ENCODE assay signal across 8 mouse cellular contexts in the genomic region with DNA sequence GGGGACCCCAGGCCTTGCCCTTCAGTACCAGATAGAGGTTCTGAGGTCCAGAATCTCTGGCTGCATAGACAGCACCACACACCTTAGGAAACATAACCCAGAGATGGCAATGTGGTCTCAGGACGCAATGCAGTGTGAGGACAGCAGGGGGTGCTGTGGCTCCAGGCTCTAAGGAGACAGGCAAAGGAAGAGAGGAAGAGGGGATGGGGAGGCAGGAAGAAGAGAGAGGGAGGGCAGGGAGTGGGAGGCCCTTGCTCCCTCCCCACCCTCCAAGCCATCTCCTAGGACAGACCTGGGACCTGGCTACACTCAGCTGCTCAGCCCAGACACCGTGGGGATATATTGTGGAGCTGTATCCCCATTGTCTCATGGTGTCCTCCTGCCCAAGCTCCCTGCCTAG. TPM values are rescaled to one million over a fixed set of nuclear protein-coding genes. Genes with fewer than 3 reads are reported as not detected.
DNase-seq lines count a peak whose midpoint lies in the region; ATAC-seq and TF ChIP-seq lines count a peak whose summit lies in the region.

No protein-coding gene starts in this region.

- no peaks in the 10 kb centered on the region for H3K27me3 ChIP-seq in intestine, embryonic 14.5 days (replicated peaks; ENCODE audit: control insufficient read depth, insufficient read depth, low read length)
- no peaks in the 10 kb centered on the region for H3K27me3 ChIP-seq in intestine, embryonic 16.5 days (replicated peaks; ENCODE audit: control insufficient read depth, insufficient read depth, low read length)
- no peaks in the 10 kb centered on the region for H3K27me3 ChIP-seq in heart, adult 2 months (ENCODE audit: control insufficient read depth, insufficient read depth, low read length)
- no peaks in the 10 kb centered on the region for H3K27me3 ChIP-seq in kidney, postnatal 0 days (ENCODE audit: insufficient read depth, low read length)
- peaks cover under 1% of the 10 kb centered on the region; the same call in 1 of the 2 replicates for H3K27me3 ChIP-seq in liver, embryonic 13.5 days
- H3K27me3 ChIP-seq in splenic B cell, adult 2 months (ENCODE audit: control insufficient read depth, insufficient read depth, low read length, poor library complexity, severe bottlenecking): no peaks in the 10 kb centered on the region

- 2% methylated on average over 2 of the region's 2 CpGs for WGBS in intestine, embryonic 14.5 days
- 8% methylated on average over 2 of the region's 2 CpGs for WGBS in intestine, embryonic 16.5 days
- 16% methylated on average over 2 of the region's 2 CpGs for WGBS in heart, adult 2 months
- WGBS in kidney, postnatal 0 days: 13% methylated on average over 2 of the region's 2 CpGs
- WGBS in liver, embryonic 13.5 days (ENCODE audit: insufficient replicate concordance): 12% methylated on average over 2 of the region's 2 CpGs

- H3K27ac ChIP-seq in intestine, embryonic 14.5 days (ENCODE audit: low read depth): no peak overlapping the region
- no peak overlapping the region for H3K27ac ChIP-seq in intestine, embryonic 16.5 days (ENCODE audit: low read length)
- H3K27ac ChIP-seq in heart, adult 2 months: peak overlapping the region; percentile 34; the same call in 1 of the 2 replicates
- no peak overlapping the region for H3K27ac ChIP-seq in kidney, postnatal 0 days
- H3K27ac ChIP-seq in liver, embryonic 13.5 days: no peak overlapping the region

- peaks cover 10% of the 10 kb centered on the region; the same call in 1 of the 2 replicates for H3K4me1 ChIP-seq in intestine, embryonic 14.5 days (replicated peaks; ENCODE audit: control insufficient read depth, insufficient read depth, low read length)
- H3K4me1 ChIP-seq in intestine, embryonic 16.5 days (ENCODE audit: control insufficient read depth, insufficient read depth, low read length): peaks cover 20% of the 10 kb centered on the region
- H3K4me1 ChIP-seq in heart, adult 2 months (ENCODE audit: control insufficient read depth, insufficient read depth, low read length): peaks cover 18% of the 10 kb centered on the region
- peaks cover 25% of the 10 kb centered on the region for H3K4me1 ChIP-seq in kidney, postnatal 0 days (replicated peaks; ENCODE audit: insufficient read depth, low read length)
- H3K4me1 ChIP-seq in liver, embryonic 13.5 days (replicated peaks): peaks cover 32% of the 10 kb centered on the region

- H3K4me2 ChIP-seq in intestine, embryonic 14.5 days (ENCODE audit: low read length): no peak overlapping the region
- no peak overlapping the region for H3K4me2 ChIP-seq in intestine, embryonic 16.5 days (ENCODE audit: low read depth, low read length)
- no peak overlapping the region for H3K4me2 ChIP-seq in kidney, postnatal 0 days (ENCODE audit: low read length)
- H3K4me2 ChIP-seq in liver, embryonic 13.5 days: no peak overlapping the region

- no peaks in the 10 kb centered on the region for H3K9me3 ChIP-seq in intestine, embryonic 14.5 days (ENCODE audit: control insufficient read depth, low read length)
- no peaks in the 10 kb centered on the region for H3K9me3 ChIP-seq in intestine, embryonic 16.5 days (ENCODE audit: control insufficient read depth, low read length)
- no peaks in the 10 kb centered on the region for H3K9me3 ChIP-seq in kidney, postnatal 0 days (replicated peaks; ENCODE audit: low read length)
- no peaks in the 10 kb centered on the region for H3K9me3 ChIP-seq in liver, embryonic 13.5 days (replicated peaks)

- H3K9ac ChIP-seq in intestine, embryonic 14.5 days (ENCODE audit: low read length): no peak overlapping the region
- no peak overlapping the region for H3K9ac ChIP-seq in intestine, embryonic 16.5 days (ENCODE audit: low read depth, low read length)
- H3K9ac ChIP-seq in heart, adult 2 months (ENCODE audit: low read depth, low read length): no peak overlapping the region
- no peak overlapping the region for H3K9ac ChIP-seq in kidney, postnatal 0 days (ENCODE audit: low read depth, low read length)
- H3K9ac ChIP-seq in liver, embryonic 13.5 days: no peak overlapping the region

- H3K79me2 ChIP-seq in heart, adult 2 months (replicated peaks; ENCODE audit: control insufficient read depth, insufficient read depth, low read length): no peaks in the 10 kb centered on the region

- intact Hi-C loops in heart, adult 2 months (cut with DNase I): loop anchor here (1.0 to 10.0 kb wide), 4 partner anchors 420 to 626 kb away; a partner anchor contains a TSS

- no peak overlapping the region for H3K4me3 ChIP-seq in intestine, embryonic 14.5 days (ENCODE audit: low read depth, low read length)
- H3K4me3 ChIP-seq in intestine, embryonic 16.5 days (ENCODE audit: low read length): no peak overlapping the region
- H3K4me3 ChIP-seq in heart, adult 2 months: no peak overlapping the region
- H3K4me3 ChIP-seq in kidney, postnatal 0 days (replicated peaks; ENCODE audit: low read depth, low read length): no peak overlapping the region
- no peak overlapping the region for H3K4me3 ChIP-seq in liver, embryonic 13.5 days (replicated peaks)

- TF ChIP-seq POLR2A in heart, adult 2 months (IDR thresholded peaks at IDR 0.05; ENCODE audit: insufficient read depth, low read depth, low read length): no peak

- DNase-seq in intestine, embryonic 14.5 days (ENCODE audit: low spot score): peak; percentile 93
- peak; percentile 88 for DNase-seq in embryo, embryonic 10.5 days (ENCODE audit: low spot score)
- peak; percentile 72 to 83 for DNase-seq in heart, adult 2 months
- DNase-seq in kidney, postnatal 0 days (ENCODE audit: low spot score): peak; percentile 78
- DNase-seq in liver, embryonic 13.5 days: no peak
- DNase-seq in natural killer cell, adult 2 months (ENCODE audit: low spot score in 2 of 2): peak; percentile 30 to 62
- DNase-seq in splenic B cell, adult 2 months (ENCODE audit: low read depth, low spot score): peak; percentile 72

- ATAC-seq in intestine, embryonic 14.5 days (replicated peaks; ENCODE audit: low FRiP score, low TSS enrichment, low read depth): peak; percentile 57
- no peak for ATAC-seq in intestine, embryonic 16.5 days
- ATAC-seq in kidney, postnatal 0 days (replicated peaks; ENCODE audit: low FRiP score, low read depth): peak; percentile 21
- ATAC-seq in liver, embryonic 13.5 days (ENCODE audit: low read depth): 0 out of 2 replicates have a peak, but pooled peaks have one; percentile 11

- TF ChIP-seq EP300 in heart, adult 2 months (IDR thresholded peaks at IDR 0.05; ENCODE audit: insufficient read depth, low read depth, low read length): peak; percentile 78; the same call in 1 of the 2 replicates

- no peaks in the 10 kb centered on the region for H3K36me3 ChIP-seq in intestine, embryonic 14.5 days (ENCODE audit: control insufficient read depth, insufficient read depth, low read length)
- H3K36me3 ChIP-seq in intestine, embryonic 16.5 days (ENCODE audit: control insufficient read depth, insufficient read depth, low read length): no peaks in the 10 kb centered on the region
- no peaks in the 10 kb centered on the region for H3K36me3 ChIP-seq in heart, adult 2 months (ENCODE audit: control insufficient read depth, insufficient read depth, low read length)
- H3K36me3 ChIP-seq in kidney, postnatal 0 days (ENCODE audit: insufficient read depth, low read length): no peaks in the 10 kb centered on the region
- H3K36me3 ChIP-seq in liver, embryonic 13.5 days: no peaks in the 10 kb centered on the region
- H3K36me3 ChIP-seq in splenic B cell, adult 2 months (ENCODE audit: control insufficient read depth, insufficient read depth, low read length, poor library complexity, severe bottlenecking): no peaks in the 10 kb centered on the region

- peak; percentile 96 for TF ChIP-seq CTCF in heart, adult 2 months (IDR thresholded peaks at IDR 0.05)
- peak; percentile 97 for TF ChIP-seq CTCF in kidney, postnatal 0 days (IDR thresholded peaks at IDR 0.05; ENCODE audit: low read depth)

RNA-seq across cellular contexts. Expression of a gene that starts 25.5 kb away (rescaled TPM):
- polyA plus RNA-seq in intestine, embryonic 14.5 days (2014; fragmentation: Nextera tagmentation; extraction: Ambion mirVana): 54.0 and 59.6 TPM in 2 replicates
- 73.7 and 77.0 TPM in 2 replicates for polyA plus RNA-seq in intestine, embryonic 16.5 days (2015; fragmentation: Nextera tagmentation; extraction: Ambion mirVana)
- 10 to 100 TPM; 34.4 to 34.8 TPM for total RNA-seq in heart, adult 2 months (2021)
- 88.0 and 118 TPM in 2 replicates for polyA plus RNA-seq in heart, adult 2 months (2012; rRNA removed)
- polyA plus RNA-seq in kidney, postnatal 0 days (2015; fragmentation: Nextera tagmentation; extraction: Ambion mirVana): 62.2 and 71.1 TPM in 2 replicates
- 42.8 and 46.0 TPM in 2 replicates for polyA plus RNA-seq in liver, embryonic 13.5 days (2015; fragmentation: Nextera tagmentation; extraction: Ambion mirVana)

RNA-seq across cellular contexts. Expression of a gene that starts 29.0 kb away (rescaled TPM):
- polyA plus RNA-seq in intestine, embryonic 14.5 days (2014; fragmentation: Nextera tagmentation; extraction: Ambion mirVana): 139 and 152 TPM in 2 replicates
- polyA plus RNA-seq in intestine, embryonic 16.5 days (2015; fragmentation: Nextera tagmentation; extraction: Ambion mirVana): 90.1 and 101 TPM in 2 replicates
- total RNA-seq in heart, adult 2 months (2021): 1 to 10 TPM; 5.3 to 6.1 TPM
- polyA plus RNA-seq in heart, adult 2 months (2012; rRNA removed): 4.8 and 5.4 TPM in 2 replicates
- 59.3 and 73.1 TPM in 2 replicates for polyA plus RNA-seq in kidney, postnatal 0 days (2015; fragmentation: Nextera tagmentation; extraction: Ambion mirVana)
- polyA plus RNA-seq in liver, embryonic 13.5 days (2015; fragmentation: Nextera tagmentation; extraction: Ambion mirVana): 186 and 202 TPM in 2 replicates

RNA-seq across cellular contexts. Expression of a gene that starts 52.8 kb away (rescaled TPM):
- 68.0 and 71.4 TPM in 2 replicates for polyA plus RNA-seq in intestine, embryonic 14.5 days (2014; fragmentation: Nextera tagmentation; extraction: Ambion mirVana)
- polyA plus RNA-seq in intestine, embryonic 16.5 days (2015; fragmentation: Nextera tagmentation; extraction: Ambion mirVana): 32.0 and 35.6 TPM in 2 replicates
- total RNA-seq in heart, adult 2 months (2021): 10 to 100 TPM; 13.1 to 15.9 TPM
- polyA plus RNA-seq in heart, adult 2 months (2012; rRNA removed): 20.7 and 26.2 TPM in 2 replicates
- polyA plus RNA-seq in kidney, postnatal 0 days (2015; fragmentation: Nextera tagmentation; extraction: Ambion mirVana): 50.6 and 54.2 TPM in 2 replicates
- 2.3 and 2.9 TPM in 2 replicates for polyA plus RNA-seq in liver, embryonic 13.5 days (2015; fragmentation: Nextera tagmentation; extraction: Ambion mirVana)
